12 mouse cellular contexts compared by ENCODE assay signal in genomic region chr2:74761941-74762340, GRCm38 (mm10). TPM values are rescaled to one million over a fixed set of nuclear protein-coding genes. Genes with fewer than 3 reads are reported as not detected.
A peak's percentile ranks its signal among the peaks of the same experiment; 100 is the strongest.
DNase-seq lines count a peak whose midpoint lies in the region; ATAC-seq and TF ChIP-seq lines count a peak whose summit lies in the region.
"Had no signal": no experiment of that assay in that cellular context is flagged by ENCODE, and none has a peak within 500 bp of the region (broad histone marks: within the 10 kb centered on the region; RNA-seq: fewer than 3 reads in every experiment).

No protein-coding gene starts in this region.

- H3K27ac ChIP-seq in kidney, postnatal 0 days: no peak overlapping the region
- no peak overlapping the region for H3K27ac ChIP-seq in hindbrain, embryonic 10.5 days
- no peak overlapping the region for H3K27ac ChIP-seq in intestine, embryonic 14.5 days (ENCODE audit: low read depth)
- H3K27ac ChIP-seq in neural tube, embryonic 14.5 days (ENCODE audit: low read depth, low read length): no peak overlapping the region

- no peak for ATAC-seq in kidney, postnatal 0 days (replicated peaks; ENCODE audit: low FRiP score, low read depth)
- no peak for ATAC-seq in intestine, embryonic 14.5 days (replicated peaks; ENCODE audit: low FRiP score, low TSS enrichment, low read depth)
- ATAC-seq in neural tube, embryonic 14.5 days (ENCODE audit: low read depth): no peak
- ATAC-seq: activated CD4-positive, CD25-positive, alpha-beta regulatory T cell, adult 4 months had no signal

- no peak for DNase-seq in kidney, postnatal 0 days (ENCODE audit: low spot score)
- DNase-seq in kidney, postnatal 36 days: no peak
- DNase-seq in hindbrain, embryonic 10.5 days (ENCODE audit: low spot score): no peak
- DNase-seq in intestine, embryonic 14.5 days (ENCODE audit: low spot score): peak; percentile 52
- DNase-seq in urinary bladder, postnatal 14 days (ENCODE audit: low spot score): no peak
- DNase-seq in urinary bladder, adult 18-20 months (ENCODE audit: low spot score in 2 of 2): no peak
- DNase-seq: lung, postnatal 10 days had no signal

- H3K4me1 ChIP-seq in kidney, postnatal 0 days (replicated peaks; ENCODE audit: insufficient read depth, low read length): peaks cover 14% of the 10 kb centered on the region
- H3K4me1 ChIP-seq in hindbrain, embryonic 10.5 days (replicated peaks): peaks cover 20% of the 10 kb centered on the region
- H3K4me1 ChIP-seq in intestine, embryonic 14.5 days (replicated peaks; ENCODE audit: control insufficient read depth, insufficient read depth, low read length): peaks cover 16% of the 10 kb centered on the region
- peaks cover 11% of the 10 kb centered on the region; the same call in 1 of the 2 replicates for H3K4me1 ChIP-seq in neural tube, embryonic 14.5 days (ENCODE audit: control insufficient read depth, insufficient read depth, low read length)

- H3K9me3 ChIP-seq in kidney, postnatal 0 days (replicated peaks; ENCODE audit: low read length): no peaks in the 10 kb centered on the region
- no peaks in the 10 kb centered on the region for H3K9me3 ChIP-seq in hindbrain, embryonic 10.5 days
- H3K9me3 ChIP-seq in intestine, embryonic 14.5 days (ENCODE audit: control insufficient read depth, low read length): no peaks in the 10 kb centered on the region
- no peaks in the 10 kb centered on the region for H3K9me3 ChIP-seq in neural tube, embryonic 14.5 days (ENCODE audit: control insufficient read depth, low read length)

- peaks cover 23% of the 10 kb centered on the region for H3K27me3 ChIP-seq in kidney, postnatal 0 days (ENCODE audit: insufficient read depth, low read length)
- peaks cover 99% of the 10 kb centered on the region for H3K27me3 ChIP-seq in hindbrain, embryonic 10.5 days (ENCODE audit: insufficient read depth, poor library complexity, severe bottlenecking)
- H3K27me3 ChIP-seq in intestine, embryonic 14.5 days (replicated peaks; ENCODE audit: control insufficient read depth, insufficient read depth, low read length): peaks cover 85% of the 10 kb centered on the region
- H3K27me3 ChIP-seq in neural tube, embryonic 14.5 days (ENCODE audit: control insufficient read depth, insufficient read depth, low read length): peaks cover 5% of the 10 kb centered on the region; the same call in 1 of the 2 replicates

- peak overlapping the region; percentile 90 for H3K4me2 ChIP-seq in kidney, postnatal 0 days (ENCODE audit: low read length)
- H3K4me2 ChIP-seq in intestine, embryonic 14.5 days (ENCODE audit: low read length): peak overlapping the region; percentile 69; the same call in 1 of the 2 replicates
- H3K4me2 ChIP-seq in neural tube, embryonic 14.5 days (ENCODE audit: low read depth, low read length): peak overlapping the region; percentile 100

- H3K36me3 ChIP-seq in kidney, postnatal 0 days (ENCODE audit: insufficient read depth, low read length): no peaks in the 10 kb centered on the region
- no peaks in the 10 kb centered on the region for H3K36me3 ChIP-seq in hindbrain, embryonic 10.5 days
- no peaks in the 10 kb centered on the region for H3K36me3 ChIP-seq in intestine, embryonic 14.5 days (ENCODE audit: control insufficient read depth, insufficient read depth, low read length)
- no peaks in the 10 kb centered on the region for H3K36me3 ChIP-seq in neural tube, embryonic 14.5 days (ENCODE audit: control insufficient read depth, insufficient read depth, low read length)

- TF ChIP-seq CTCF in kidney, postnatal 0 days (IDR thresholded peaks at IDR 0.05; ENCODE audit: low read depth): no peak

- H3K9ac ChIP-seq in kidney, postnatal 0 days (ENCODE audit: low read depth, low read length): no peak overlapping the region
- no peak overlapping the region for H3K9ac ChIP-seq in intestine, embryonic 14.5 days (ENCODE audit: low read length)
- H3K9ac ChIP-seq in neural tube, embryonic 14.5 days (replicated peaks; ENCODE audit: low read depth, low read length): no peak overlapping the region

- H3K4me3 ChIP-seq in kidney, postnatal 0 days (replicated peaks; ENCODE audit: low read depth, low read length): peak overlapping the region; percentile 48; the same call in 1 of the 2 replicates
- peak overlapping the region; percentile 58 for H3K4me3 ChIP-seq in hindbrain, embryonic 10.5 days
- no peak overlapping the region for H3K4me3 ChIP-seq in intestine, embryonic 14.5 days (ENCODE audit: low read depth, low read length)
- 0 out of 2 replicates have a peak overlapping the region, but pooled peaks have one; percentile 52 for H3K4me3 ChIP-seq in neural tube, embryonic 14.5 days (ENCODE audit: low read depth, low read length)

- WGBS in kidney, postnatal 0 days: 6% methylated on average over 13 of the region's 13 CpGs
- 7% methylated on average over 13 of the region's 13 CpGs for WGBS in hindbrain, embryonic 10.5 days
- 4% methylated on average over 13 of the region's 13 CpGs for WGBS in intestine, embryonic 14.5 days
- 2% methylated on average over 13 of the region's 13 CpGs for WGBS in neural tube, embryonic 14.5 days

RNA-seq across cellular contexts. Expression of gene Hoxd1, which starts 0.8 kb away (rescaled TPM):
- polyA plus RNA-seq in kidney, postnatal 0 days (2015; fragmentation: Nextera tagmentation; extraction: Ambion mirVana): 1.2 and 1.8 TPM in 2 replicates
- polyA plus RNA-seq in hindbrain, embryonic 10.5 days (2016; fragmentation: Nextera tagmentation; extraction: Ambion mirVana): 0.14 and 0.60 TPM in 2 replicates
- 0.62 TPM in 1 of 2 replicates, not detected in the other for polyA plus RNA-seq in intestine, embryonic 14.5 days (2014; fragmentation: Nextera tagmentation; extraction: Ambion mirVana)
- polyA plus RNA-seq in neural tube, embryonic 14.5 days (2014; fragmentation: Nextera tagmentation; extraction: Ambion mirVana): 0.32 and 4.6 TPM in 2 replicates
- polyA plus RNA-seq: activated CD4-positive, CD25-positive, alpha-beta regulatory T cell, adult 4 months; forebrain, embryonic 14.5 days; heart, embryonic 16.5 days; large intestine, adult 2 months had no signal

RNA-seq across cellular contexts. Expression of gene Gm28230, which starts 35.4 kb away (rescaled TPM):
- polyA plus RNA-seq in kidney, postnatal 0 days (2015; fragmentation: Nextera tagmentation; extraction: Ambion mirVana): 1.1 and 1.3 TPM in 2 replicates
- not detected in 2 replicates for polyA plus RNA-seq in hindbrain, embryonic 10.5 days (2016; fragmentation: Nextera tagmentation; extraction: Ambion mirVana)
- polyA plus RNA-seq in intestine, embryonic 14.5 days (2014; fragmentation: Nextera tagmentation; extraction: Ambion mirVana): 0.38 and 0.66 TPM in 2 replicates
- polyA plus RNA-seq in neural tube, embryonic 14.5 days (2014; fragmentation: Nextera tagmentation; extraction: Ambion mirVana): 1.4 and 2.5 TPM in 2 replicates
- polyA plus RNA-seq: activated CD4-positive, CD25-positive, alpha-beta regulatory T cell, adult 4 months; forebrain, embryonic 14.5 days; heart, embryonic 16.5 days had no signal

RNA-seq across cellular contexts. Expression of gene Hoxd4, which starts 50.2 kb away (rescaled TPM):
- polyA plus RNA-seq in kidney, postnatal 0 days (2015; fragmentation: Nextera tagmentation; extraction: Ambion mirVana): 3.3 and 4.4 TPM in 2 replicates
- polyA plus RNA-seq in hindbrain, embryonic 10.5 days (2016; fragmentation: Nextera tagmentation; extraction: Ambion mirVana): 0.14 and 2.6 TPM in 2 replicates
- 1.6 and 2.9 TPM in 2 replicates for polyA plus RNA-seq in intestine, embryonic 14.5 days (2014; fragmentation: Nextera tagmentation; extraction: Ambion mirVana)
- 4.7 and 5.5 TPM in 2 replicates for polyA plus RNA-seq in neural tube, embryonic 14.5 days (2014; fragmentation: Nextera tagmentation; extraction: Ambion mirVana)
- polyA plus RNA-seq: activated CD4-positive, CD25-positive, alpha-beta regulatory T cell, adult 4 months; forebrain, embryonic 14.5 days had no signal

RNA-seq across cellular contexts. Expression of gene Hoxd3, which starts 50.2 kb away (rescaled TPM):
- 7.9 and 8.0 TPM in 2 replicates for polyA plus RNA-seq in kidney, postnatal 0 days (2015; fragmentation: Nextera tagmentation; extraction: Ambion mirVana)
- 15.5 and 55.9 TPM in 2 replicates for polyA plus RNA-seq in hindbrain, embryonic 10.5 days (2016; fragmentation: Nextera tagmentation; extraction: Ambion mirVana)
- 27.6 and 27.8 TPM in 2 replicates for polyA plus RNA-seq in intestine, embryonic 14.5 days (2014; fragmentation: Nextera tagmentation; extraction: Ambion mirVana)
- 13.5 and 13.9 TPM in 2 replicates for polyA plus RNA-seq in neural tube, embryonic 14.5 days (2014; fragmentation: Nextera tagmentation; extraction: Ambion mirVana)
- polyA plus RNA-seq: activated CD4-positive, CD25-positive, alpha-beta regulatory T cell, adult 4 months; forebrain, embryonic 14.5 days had no signal

RNA-seq across cellular contexts. Expression of gene Hoxd8, which starts 57.5 kb away (rescaled TPM):
- polyA plus RNA-seq in kidney, postnatal 0 days (2015; fragmentation: Nextera tagmentation; extraction: Ambion mirVana): 73.4 and 76.7 TPM in 2 replicates
- polyA plus RNA-seq in hindbrain, embryonic 10.5 days (2016; fragmentation: Nextera tagmentation; extraction: Ambion mirVana): not detected in 2 replicates
- polyA plus RNA-seq in intestine, embryonic 14.5 days (2014; fragmentation: Nextera tagmentation; extraction: Ambion mirVana): 6.1 and 8.4 TPM in 2 replicates
- 19.9 and 23.6 TPM in 2 replicates for polyA plus RNA-seq in neural tube, embryonic 14.5 days (2014; fragmentation: Nextera tagmentation; extraction: Ambion mirVana)
- polyA plus RNA-seq: activated CD4-positive, CD25-positive, alpha-beta regulatory T cell, adult 4 months had no signal
